Mouse (Mus musculus): ENCODE measurements around the gene Rab3d. TPM values are rescaled to one million over a fixed set of nuclear protein-coding genes. Genes with fewer than 3 reads are reported as not detected.
A peak's percentile ranks its signal among the peaks of the same experiment; 100 is the strongest.

The Rab3d gene
- total and polyA plus RNA-seq, 3 experiments = 22.9 to 44.2 TPM; not detected in 1

GRCm38 (mm10) chr9:21936692-21937570 is 18.9 kb upstream of the Rab3d start, which contains the start of gene Plppr2:
Gene Plppr2, plus strand, starts transcription at chr9:21937033.
- Histone ChIP-seq H3K4me3 (ENCODE audit: control insufficient read depth in 1 of 2, insufficient read depth in 1 of 2, low read depth in 2 of 2, low read length in 2 of 2) (peak within 1 kb of the TSS; percentile 69 to 92), H3K79me2 (ENCODE audit: control insufficient read depth, insufficient read depth, low read length, poor library complexity) (no peaks in the 10 kb centered on the region), H3K27me3 (ENCODE audit: control insufficient read depth in 1 of 2, insufficient read depth in 2 of 2, low read length in 2 of 2) (no peaks in the 10 kb centered on the region), H3K4me1 (ENCODE audit: control insufficient read depth in 1 of 2, insufficient read depth in 2 of 2, low read length in 2 of 2) (peaks cover 12 to 23% of the 10 kb centered on the region in 2 experiments), H3K9me3 (replicated peaks; ENCODE audit: insufficient read depth, low read length) (no peaks in the 10 kb centered on the region), H3K9ac (ENCODE audit: control insufficient read depth, low read depth, low read length, poor library complexity, severe bottlenecking) (peak within 1 kb of the TSS; percentile 61), H3K36me3 (ENCODE audit: control insufficient read depth in 1 of 2, insufficient read depth in 2 of 2, low read length in 2 of 2) (peaks cover 0 to 17% of the 10 kb centered on the region in 2 experiments; a peak in 2 of 4 replicates), H3K27ac (ENCODE audit: control insufficient read depth, low read depth, low read length) (no peak within 1 kb of the TSS)
- DNase-seq (ENCODE audit: low read depth, low spot score) = peak; percentile 100
- TF ChIP-seq CHD2 (IDR thresholded peaks at IDR 0.05; ENCODE audit: low read length) (no peak), RCOR1 (IDR thresholded peaks at IDR 0.05; ENCODE audit: low read depth, low read length) (peak; percentile 94), USF2 (IDR thresholded peaks at IDR 0.05; ENCODE audit: borderline replicate concordance in 1 of 2, insufficient read depth in 1 of 2, low read depth in 1 of 2, low read length in 2 of 2) (no peak), MAX (IDR thresholded peaks at IDR 0.05; ENCODE audit: low read length) (0 out of 2 replicates have a peak, but pooled peaks have one; percentile 31), GABPA (IDR thresholded peaks at IDR 0.05; ENCODE audit: low read depth, low read length) (no peak), MEF2A (IDR thresholded peaks at IDR 0.05; ENCODE audit: extremely low read depth, insufficient replicate concordance, low read depth, low read length, poor library complexity, severe bottlenecking) (no peak), RAD21 (IDR thresholded peaks at IDR 0.05; ENCODE audit: low read depth, low read length) (no peak), E2F4 (IDR thresholded peaks at IDR 0.05; ENCODE audit: borderline replicate concordance, low read depth, low read length) (no peak), MYB (IDR thresholded peaks at IDR 0.05; ENCODE audit: low read depth, low read length) (no peak), UBTF (IDR thresholded peaks at IDR 0.05; ENCODE audit: borderline replicate concordance, insufficient read depth, low read depth, low read length) (no peak), NRF1 (IDR thresholded peaks at IDR 0.05; ENCODE audit: insufficient read depth, low read depth, low read length, poor library complexity, severe bottlenecking) (peak; percentile 87), POLR2A (IDR thresholded peaks at IDR 0.05; ENCODE audit: control insufficient read depth in 1 of 2, insufficient read depth in 1 of 2, low read depth in 1 of 2, low read length in 2 of 2, poor library complexity in 1 of 2) (peak; percentile 29 to 72; a peak in 2 of 4 replicates), ZKSCAN1 (IDR thresholded peaks at IDR 0.05; ENCODE audit: low read depth, low read length) (no peak), GATA1 (IDR thresholded peaks at IDR 0.05; ENCODE audit: low read depth, low read length) (peak; percentile 59), ETS1 (IDR thresholded peaks at IDR 0.05; ENCODE audit: low read depth, low read length) (no peak; the same call in 1 of the 2 replicates), POLR2AphosphoS2 (IDR thresholded peaks at IDR 0.05; ENCODE audit: low read length) (no peak), TBP (IDR thresholded peaks at IDR 0.05; ENCODE audit: low read depth, low read length) (peak; percentile 68; the same call in 1 of the 2 replicates), SIN3A (IDR thresholded peaks at IDR 0.05; ENCODE audit: low read length) (peak; percentile 12), TAL1 (IDR thresholded peaks at IDR 0.05; ENCODE audit: low read length) (no peak), MAZ (IDR thresholded peaks at IDR 0.05; ENCODE audit: low read depth, low read length) (peak; percentile 41; the same call in 1 of the 2 replicates), JUND (IDR thresholded peaks at IDR 0.05; ENCODE audit: low read depth, low read length) (no peak), ZNF384 (IDR thresholded peaks at IDR 0.05; ENCODE audit: low read depth, low read length) (no peak), NELFE (IDR thresholded peaks at IDR 0.05; ENCODE audit: low read depth, low read length) (peak; percentile 39), POLR2AphosphoS5 (IDR thresholded peaks at IDR 0.05; ENCODE audit: borderline replicate concordance, low read depth, low read length) (no peak), TCF12 (IDR thresholded peaks at IDR 0.05; ENCODE audit: low read depth, low read length) (peak; percentile 25; the same call in 1 of the 2 replicates), BHLHE40 (IDR thresholded peaks at IDR 0.05; ENCODE audit: borderline replicate concordance, low read depth, low read length) (no peak), EP300 (IDR thresholded peaks at IDR 0.05; ENCODE audit: low read depth in 1 of 2, low read length in 2 of 2) (peak in 1 of 2 experiments; percentile 19; a peak in 1 of 4 replicates), MAFK (IDR thresholded peaks at IDR 0.05; ENCODE audit: borderline replicate concordance, low read depth, low read length) (no peak), CTCF (IDR thresholded peaks at IDR 0.05 in 2 of 3, conservative IDR thresholded peaks at IDR 0.05 in 1 of 3; ENCODE audit: control insufficient read depth in 1 of 3, insufficient read depth in 1 of 3, low read depth in 2 of 3, low read length in 3 of 3, poor library complexity in 1 of 3, severe bottlenecking in 1 of 3) (no peak), KAT2A (conservative IDR thresholded peaks at IDR 0.05; ENCODE audit: low read depth, low read length) (no peak), USF1 (IDR thresholded peaks at IDR 0.05; ENCODE audit: low read depth, low read length) (peak; percentile 45; the same call in 1 of the 2 replicates), ZMIZ1 (IDR thresholded peaks at IDR 0.05; ENCODE audit: low read depth, low read length) (peak; percentile 14; the same call in 1 of the 2 replicates), ELF1 (IDR thresholded peaks at IDR 0.05; ENCODE audit: low read depth, low read length) (0 out of 2 replicates have a peak, but pooled peaks have one; percentile 46), HCFC1 (IDR thresholded peaks at IDR 0.05; ENCODE audit: low read depth, low read length) (0 out of 2 replicates have a peak, but pooled peaks have one; percentile 25)
